Mouse (Mus musculus) ZHBTc4 (cell line): ENCODE data around the gene Dlg5.
A peak's percentile ranks its signal among the peaks of the same experiment; 100 is the strongest.

ENCODE experiments used
- DNase-seq: peaks from one replicate; pipeline ENCODE4 v3.0.0-alpha.2; 2011; ENCODE audit warnings: low read depth, low spot score

Dlg5 gene

GRCm38 (mm10) chr14:24245177-24246081 lies at the start of gene Dlg5:
Gene Dlg5 (minus strand): TSS chr14:24245920.
- peak; percentile 67 for DNase-seq

- DNase-seq = no peak
Observed at GRCm38 (mm10) chr14:24293631-24294030, 47.9 kb upstream of the Dlg5 start.

- DNase-seq = no peak
Observed at GRCm38 (mm10) chr14:24292914-24293313, 47.2 kb upstream of the Dlg5 start, which contains the start of gene E330034G19Rik. Gene E330034G19Rik (plus strand): TSS chr14:24293214.

GRCm38 (mm10) chr14:24290726-24291125 lies 45.0 kb upstream of the Dlg5 start:
- DNase-seq = no peak

GRCm38 (mm10) chr14:24286136-24286535 lies 40.4 kb upstream of the Dlg5 start:
- DNase-seq = no peak

GRCm38 (mm10) chr14:24282276-24282675 lies 36.6 kb upstream of the Dlg5 start:
- DNase-seq = no peak

GRCm38 (mm10) chr14:24281278-24281677 lies 35.6 kb upstream of the Dlg5 start:
- DNase-seq = peak; percentile 40

- peak; percentile 37 for DNase-seq
Observed at GRCm38 (mm10) chr14:24275534-24275933, 29.8 kb upstream of the Dlg5 start.

GRCm38 (mm10) chr14:24273575-24273974 lies 27.9 kb upstream of the Dlg5 start:
- DNase-seq = peak; percentile 68

GRCm38 (mm10) chr14:24269571-24269970 lies 23.9 kb upstream of the Dlg5 start:
- DNase-seq = peak; percentile 52

GRCm38 (mm10) chr14:24262915-24263314 lies 17.2 kb upstream of the Dlg5 start:
- no peak for DNase-seq

- no peak for DNase-seq
Observed at GRCm38 (mm10) chr14:24262382-24262781, 16.7 kb upstream of the Dlg5 start.

- DNase-seq = no peak
Observed at GRCm38 (mm10) chr14:24260391-24260790, 14.7 kb upstream of the Dlg5 start.

- no peak for DNase-seq
Observed at GRCm38 (mm10) chr14:24255956-24256355, 10.2 kb upstream of the Dlg5 start.

GRCm38 (mm10) chr14:24253611-24254202 lies 8.0 kb upstream of the Dlg5 start:
- DNase-seq = peak; percentile 97

GRCm38 (mm10) chr14:24251326-24251725 lies 5.6 kb upstream of the Dlg5 start:
- DNase-seq = no peak

GRCm38 (mm10) chr14:24249926-24250325 lies 4.2 kb upstream of the Dlg5 start:
- DNase-seq = no peak

GRCm38 (mm10) chr14:24244330-24245176 lies 1.2 kb downstream of the Dlg5 start:
- DNase-seq = peak; percentile 56

GRCm38 (mm10) chr14:24242016-24242415 lies 3.7 kb downstream of the Dlg5 start:
- DNase-seq = no peak

- no peak for DNase-seq
Observed at GRCm38 (mm10) chr14:24240831-24241230, 4.9 kb downstream of the Dlg5 start.

GRCm38 (mm10) chr14:24239651-24240050 lies 6.1 kb downstream of the Dlg5 start:
- peak; percentile 66 for DNase-seq

GRCm38 (mm10) chr14:24235954-24236353 lies 9.8 kb downstream of the Dlg5 start:
- DNase-seq = no peak
